13 mouse cellular contexts compared by ENCODE assay signal in the genomic region with DNA sequence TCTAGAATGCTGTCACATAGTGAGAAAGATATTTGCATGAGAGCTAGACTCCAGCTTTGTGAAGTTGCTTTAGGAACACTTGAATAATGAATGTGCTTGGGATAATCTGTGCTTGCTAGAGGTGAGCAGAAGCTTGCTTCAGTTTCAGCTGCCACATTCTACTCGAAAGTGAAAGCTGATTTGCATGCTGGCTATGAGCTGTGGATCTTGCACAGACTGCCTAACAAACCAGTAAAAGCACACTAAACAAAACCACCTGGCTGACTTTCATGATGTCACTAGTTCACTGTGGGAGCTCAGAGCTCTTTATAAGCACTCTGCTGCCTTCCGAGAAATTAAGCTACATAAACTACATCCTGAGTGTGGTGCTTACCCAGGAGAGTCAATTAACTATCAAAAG.
A peak's percentile ranks its signal among the peaks of the same experiment; 100 is the strongest.
DNase-seq lines count a peak whose midpoint lies in the region; ATAC-seq lines count a peak whose summit lies in the region.
"Had no signal": no experiment of that assay in that cellular context is flagged by ENCODE, and none has a peak within 500 bp of the region (broad histone marks: within the 10 kb centered on the region; RNA-seq: fewer than 3 reads in every experiment).

No protein-coding gene starts in this region.

- no peaks in the 10 kb centered on the region for H3K9me3 ChIP-seq in midbrain, embryonic 11.5 days (ENCODE audit: control insufficient read depth, low read length)
- H3K9me3 ChIP-seq in midbrain, embryonic 15.5 days = no peaks in the 10 kb centered on the region
- no peaks in the 10 kb centered on the region for H3K9me3 ChIP-seq in forebrain, embryonic 16.5 days (ENCODE audit: control insufficient read depth, low read length)
- H3K9me3 ChIP-seq in midbrain, embryonic 16.5 days (replicated peaks; ENCODE audit: control insufficient read depth, low read length, poor library complexity, severe bottlenecking) = no peaks in the 10 kb centered on the region
- H3K9me3 ChIP-seq: heart, embryonic 15.5 days had no signal

- no peak overlapping the region for H3K4me2 ChIP-seq in midbrain, embryonic 11.5 days
- H3K4me2 ChIP-seq in midbrain, embryonic 15.5 days = no peak overlapping the region
- 0 out of 2 replicates have a peak overlapping the region, but pooled peaks have one; percentile 13 for H3K4me2 ChIP-seq in forebrain, embryonic 16.5 days (ENCODE audit: low read length)
- no peak overlapping the region for H3K4me2 ChIP-seq in midbrain, embryonic 16.5 days (ENCODE audit: low read length)
- H3K4me2 ChIP-seq: heart, embryonic 15.5 days had no signal

- no peak for DNase-seq in midbrain, embryonic 11.5 days (ENCODE audit: low spot score, missing footprints)
- peak; percentile 30 for DNase-seq in adipocyte (ENCODE audit: low spot score)
- DNase-seq in adrenal gland, adult 2 months = no peak
- DNase-seq in heart, postnatal 14 days = no peak
- DNase-seq in retina, postnatal 1 day = no peak
- DNase-seq: cerebellum, postnatal 36 days; kidney, postnatal 10 days; right cerebral cortex, postnatal 4 days; thymus, postnatal 36 days had no signal

- no peaks in the 10 kb centered on the region for H3K4me1 ChIP-seq in midbrain, embryonic 11.5 days (ENCODE audit: control insufficient read depth, insufficient read depth, low read length)
- H3K4me1 ChIP-seq in midbrain, embryonic 15.5 days = no peaks in the 10 kb centered on the region
- no peaks in the 10 kb centered on the region; the same call in 1 of the 2 replicates for H3K4me1 ChIP-seq in forebrain, embryonic 16.5 days (replicated peaks; ENCODE audit: control insufficient read depth, insufficient read depth, low read length)
- H3K4me1 ChIP-seq in midbrain, embryonic 16.5 days (ENCODE audit: control insufficient read depth, insufficient read depth, low read length) = no peaks in the 10 kb centered on the region
- H3K4me1 ChIP-seq: heart, embryonic 15.5 days had no signal

- H3K9ac ChIP-seq in midbrain, embryonic 11.5 days (ENCODE audit: low read length) = no peak overlapping the region
- no peak overlapping the region for H3K9ac ChIP-seq in midbrain, embryonic 15.5 days
- H3K9ac ChIP-seq in forebrain, embryonic 16.5 days (replicated peaks; ENCODE audit: low read depth, low read length) = no peak overlapping the region
- H3K9ac ChIP-seq in midbrain, embryonic 16.5 days (ENCODE audit: low read depth, low read length) = no peak overlapping the region
- H3K9ac ChIP-seq: heart, embryonic 15.5 days had no signal

- ATAC-seq in midbrain, embryonic 11.5 days (ENCODE audit: low FRiP score) = 0 out of 2 replicates have a peak, but pooled peaks have one; percentile 35
- no peak for ATAC-seq in midbrain, embryonic 15.5 days (replicated peaks)
- peak; percentile 95 for ATAC-seq in forebrain, embryonic 16.5 days
- peak; percentile 17; the same call in 1 of the 2 replicates for ATAC-seq in midbrain, embryonic 16.5 days

- intact Hi-C loops in heart, postnatal 14 days (cut with DNase I) = no loop called here

- no peak overlapping the region for H3K27ac ChIP-seq in midbrain, embryonic 11.5 days (ENCODE audit: low read depth, low read length)
- no peak overlapping the region for H3K27ac ChIP-seq in midbrain, embryonic 15.5 days
- peak overlapping the region; percentile 37; the same call in 1 of the 2 replicates for H3K27ac ChIP-seq in forebrain, embryonic 16.5 days (ENCODE audit: low read length)
- no peak overlapping the region for H3K27ac ChIP-seq in midbrain, embryonic 16.5 days (ENCODE audit: low read length)
- H3K27ac ChIP-seq: heart, embryonic 15.5 days had no signal

- H3K4me3 ChIP-seq in midbrain, embryonic 11.5 days (ENCODE audit: low read depth, low read length) = no peak overlapping the region
- H3K4me3 ChIP-seq in midbrain, embryonic 15.5 days = no peak overlapping the region
- no peak overlapping the region for H3K4me3 ChIP-seq in forebrain, embryonic 16.5 days (replicated peaks; ENCODE audit: low read length)
- no peak overlapping the region for H3K4me3 ChIP-seq in midbrain, embryonic 16.5 days (ENCODE audit: low read depth, low read length)
- H3K4me3 ChIP-seq: heart, embryonic 15.5 days had no signal

- no peaks in the 10 kb centered on the region for H3K36me3 ChIP-seq in midbrain, embryonic 11.5 days (ENCODE audit: control insufficient read depth, insufficient read depth, low read length)
- H3K36me3 ChIP-seq in midbrain, embryonic 15.5 days (replicated peaks) = no peaks in the 10 kb centered on the region
- no peaks in the 10 kb centered on the region for H3K36me3 ChIP-seq in forebrain, embryonic 16.5 days (ENCODE audit: control insufficient read depth, insufficient read depth)
- no peaks in the 10 kb centered on the region for H3K36me3 ChIP-seq in midbrain, embryonic 16.5 days (ENCODE audit: control insufficient read depth, insufficient read depth, low read length)
- H3K36me3 ChIP-seq: heart, embryonic 15.5 days had no signal

- no peaks in the 10 kb centered on the region for H3K27me3 ChIP-seq in midbrain, embryonic 11.5 days (ENCODE audit: control insufficient read depth, insufficient read depth, low read length)
- no peaks in the 10 kb centered on the region for H3K27me3 ChIP-seq in midbrain, embryonic 15.5 days (replicated peaks)
- H3K27me3 ChIP-seq in forebrain, embryonic 16.5 days (replicated peaks; ENCODE audit: control insufficient read depth, insufficient read depth, low read length) = no peaks in the 10 kb centered on the region
- no peaks in the 10 kb centered on the region for H3K27me3 ChIP-seq in midbrain, embryonic 16.5 days (ENCODE audit: control insufficient read depth, insufficient read depth, low read depth, low read length)
- H3K27me3 ChIP-seq: heart, embryonic 15.5 days had no signal

- 56% methylated on average over 2 of the region's 2 CpGs for WGBS in midbrain, embryonic 11.5 days
- WGBS in midbrain, embryonic 15.5 days = 40% methylated on average over 2 of the region's 2 CpGs
- WGBS in forebrain, embryonic 16.5 days = 23% methylated on average over 2 of the region's 2 CpGs
- WGBS in midbrain, embryonic 16.5 days = 32% methylated on average over 2 of the region's 2 CpGs
